Mouse (Mus musculus): ENCODE results near the gene Slc12a9.

The Slc12a9 gene
- long read RNA-seq, experiment 1, partial matches to known transcripts, result 1 of 3 reads
- long read RNA-seq, experiment 1, other reads (novel, unspliced or antisense), result 1 of 3 reads
- long read RNA-seq, experiment 2, result 0 reads

GRCm38 (mm10) chr5:137333512-137334174, at the start of gene Slc12a9:
Slc12a9 (minus strand) TSS chr5:137333597.
- intact Hi-C loops (cut with DNase I), result loop anchor here (10.0 kb wide), 1 partner anchor 171 kb away; the partner anchor contains the start of gene Pop7

- intact Hi-C loops (cut with DNase I), result loop anchor here (10.0 kb wide), 1 partner anchor 246 kb away; no protein-coding TSS in a partner anchor
Observed at GRCm38 (mm10) chr5:137381152-137381551, 47.8 kb upstream of the Slc12a9 start.

- intact Hi-C loops (cut with DNase I), result loop anchor here (5.0 kb wide), 1 partner anchor 85 kb away; the partner anchor contains the start of gene Ufsp1
Observed at GRCm38 (mm10) chr5:137377603-137378002, 44.2 kb upstream of the Slc12a9 start.

DNA sequence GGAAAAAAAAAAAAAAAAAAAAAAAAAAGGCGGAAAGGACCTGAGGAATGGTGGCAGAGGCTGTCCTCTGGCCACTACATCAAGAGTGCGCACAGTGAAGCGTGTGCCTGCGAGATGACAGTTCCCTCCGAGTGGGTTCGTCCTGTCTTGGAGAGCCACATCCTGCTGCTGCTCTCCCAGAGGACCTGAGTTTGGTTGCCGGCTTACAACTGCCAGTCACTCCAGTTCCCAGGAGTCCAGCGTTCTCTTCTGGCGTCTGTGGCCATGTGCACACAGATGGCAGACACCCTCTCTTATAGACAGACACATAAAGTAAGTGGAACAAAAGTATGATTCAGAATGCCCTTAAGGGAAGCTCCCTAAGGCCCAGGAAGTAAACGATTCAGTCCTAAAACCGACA, 43.8 kb upstream of the Slc12a9 start:
- intact Hi-C loops (cut with DNase I), result loop anchor here (5.0 kb wide), 1 partner anchor 85 kb away; the partner anchor contains the start of gene Ufsp1

DNA sequence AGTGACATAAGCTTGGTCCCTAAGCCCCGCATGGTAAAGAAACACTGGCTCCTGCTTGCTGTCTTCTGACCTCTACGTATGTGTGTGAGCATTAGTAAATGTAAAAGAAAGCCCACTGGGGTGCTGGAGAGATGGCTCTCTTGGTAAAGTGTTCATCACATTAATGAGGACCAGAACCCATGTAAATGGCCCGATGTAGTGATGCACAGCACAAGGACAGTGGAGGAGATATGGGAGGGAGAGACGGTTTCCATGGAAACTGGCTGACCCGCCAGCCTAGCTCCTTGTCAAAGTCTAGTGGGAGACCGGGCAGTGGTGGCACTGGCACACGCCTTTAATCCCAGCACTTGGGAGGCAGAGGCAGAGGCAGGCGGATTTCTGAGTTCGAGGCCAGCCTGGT, 43.3 kb upstream of the Slc12a9 start:
- intact Hi-C loops (cut with DNase I), result loop anchor here (5.0 kb wide), 1 partner anchor 84 kb away; the partner anchor contains the start of gene Ufsp1

DNA sequence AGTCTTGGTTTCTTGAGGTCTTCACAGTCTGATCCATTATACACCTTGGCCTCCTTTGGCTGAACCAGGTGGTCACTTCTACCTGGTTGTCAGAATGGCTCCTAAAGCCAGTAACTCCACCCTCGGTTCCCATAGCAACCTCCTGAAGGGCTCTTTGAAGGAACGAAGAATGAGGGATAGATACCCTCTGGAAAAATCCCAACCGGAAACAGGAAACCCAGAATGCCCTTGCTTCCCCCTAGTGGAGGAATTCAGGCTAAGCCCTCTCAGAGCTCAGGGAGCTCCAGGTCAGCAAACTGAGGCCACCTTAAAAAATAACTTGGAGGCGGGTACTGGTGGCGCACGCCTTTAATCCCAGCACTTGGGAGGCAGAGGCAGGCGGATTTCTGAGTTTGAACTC, 42.8 kb upstream of the Slc12a9 start:
- intact Hi-C loops (cut with DNase I), result loop anchor here (5.0 kb wide), 1 partner anchor 84 kb away; the partner anchor contains the start of gene Ufsp1

DNA sequence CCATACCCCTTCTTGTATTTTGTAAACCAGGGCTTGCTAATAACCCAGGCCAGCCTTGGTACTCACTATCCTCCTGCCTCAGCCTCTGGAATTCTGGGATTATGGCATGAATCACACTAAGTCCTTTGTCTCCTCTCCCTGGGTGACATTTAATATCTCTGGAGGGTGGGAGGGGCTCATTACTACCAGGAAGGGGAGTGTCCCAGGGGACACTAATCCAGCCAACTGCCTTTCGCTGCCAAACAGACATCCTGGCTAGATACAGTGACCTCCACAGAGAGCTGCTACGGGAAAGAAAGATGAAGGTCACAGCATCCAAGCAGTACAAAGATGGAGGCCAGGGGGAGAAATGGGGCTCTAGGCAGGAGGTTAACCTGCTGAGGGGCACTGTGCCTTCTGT, 42.2 kb upstream of the Slc12a9 start:
- intact Hi-C loops (cut with DNase I), result loop anchor here (5.0 kb wide), 1 partner anchor 83 kb away; the partner anchor contains the start of gene Ufsp1

GRCm38 (mm10) chr5:137374521-137375080, 41.2 kb upstream of the Slc12a9 start:
- intact Hi-C loops (cut with DNase I), result loop anchor here (5.0 kb wide), 2 partner anchors 37 to 82 kb away; partner anchors contain the start of gene Ufsp1

- intact Hi-C loops (cut with DNase I), result loop anchor here (5.0 kb wide), 1 partner anchor 36 kb away; no protein-coding TSS in a partner anchor
Observed at GRCm38 (mm10) chr5:137373371-137373950, 40.1 kb upstream of the Slc12a9 start.

- intact Hi-C loops (cut with DNase I), result loop anchor here (5.0 kb wide), 1 partner anchor 32 kb away; no protein-coding TSS in a partner anchor
Observed at GRCm38 (mm10) chr5:137369665-137370064, 36.3 kb upstream of the Slc12a9 start.

DNA sequence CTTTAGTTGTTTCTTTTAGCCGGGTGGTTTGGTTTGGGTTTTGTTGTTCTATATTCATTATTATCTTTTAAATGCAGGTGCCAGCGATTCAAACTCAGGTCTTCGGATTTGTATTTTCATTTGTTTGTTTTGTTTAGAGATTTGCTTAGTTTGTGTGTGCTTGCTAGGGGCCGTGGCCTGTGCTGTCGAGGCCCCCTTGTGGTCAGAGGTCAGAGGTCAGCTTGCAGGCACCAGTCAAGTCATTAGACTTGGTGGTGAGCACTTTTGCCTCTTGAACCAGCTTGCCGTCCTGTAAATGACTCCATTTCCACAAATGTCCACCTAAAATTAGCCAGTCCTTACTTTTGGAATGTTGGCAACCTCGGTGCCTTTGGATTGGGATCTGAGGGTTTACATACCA, 25.0 kb upstream of the Slc12a9 start:
- intact Hi-C loops (cut with DNase I), result no loop called here

DNA sequence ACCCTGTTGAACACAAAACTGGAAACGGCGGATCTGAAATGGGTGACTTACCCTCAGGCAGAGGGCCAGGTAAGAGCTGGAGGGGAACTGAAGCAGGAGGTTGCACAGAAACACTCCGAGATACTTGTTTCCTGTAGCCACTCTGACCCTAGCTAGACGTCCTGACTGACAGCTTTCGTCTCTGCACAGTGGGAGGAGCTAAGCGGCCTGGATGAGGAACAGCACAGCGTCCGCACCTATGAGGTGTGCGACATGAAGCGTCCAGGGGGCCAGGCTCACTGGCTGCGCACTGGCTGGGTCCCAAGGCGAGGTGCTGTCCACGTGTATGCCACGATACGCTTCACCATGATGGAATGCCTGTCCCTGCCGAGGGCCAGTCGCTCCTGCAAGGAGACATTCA, 20.7 kb upstream of the Slc12a9 start:
- intact Hi-C loops (cut with DNase I), result no loop called here

DNA sequence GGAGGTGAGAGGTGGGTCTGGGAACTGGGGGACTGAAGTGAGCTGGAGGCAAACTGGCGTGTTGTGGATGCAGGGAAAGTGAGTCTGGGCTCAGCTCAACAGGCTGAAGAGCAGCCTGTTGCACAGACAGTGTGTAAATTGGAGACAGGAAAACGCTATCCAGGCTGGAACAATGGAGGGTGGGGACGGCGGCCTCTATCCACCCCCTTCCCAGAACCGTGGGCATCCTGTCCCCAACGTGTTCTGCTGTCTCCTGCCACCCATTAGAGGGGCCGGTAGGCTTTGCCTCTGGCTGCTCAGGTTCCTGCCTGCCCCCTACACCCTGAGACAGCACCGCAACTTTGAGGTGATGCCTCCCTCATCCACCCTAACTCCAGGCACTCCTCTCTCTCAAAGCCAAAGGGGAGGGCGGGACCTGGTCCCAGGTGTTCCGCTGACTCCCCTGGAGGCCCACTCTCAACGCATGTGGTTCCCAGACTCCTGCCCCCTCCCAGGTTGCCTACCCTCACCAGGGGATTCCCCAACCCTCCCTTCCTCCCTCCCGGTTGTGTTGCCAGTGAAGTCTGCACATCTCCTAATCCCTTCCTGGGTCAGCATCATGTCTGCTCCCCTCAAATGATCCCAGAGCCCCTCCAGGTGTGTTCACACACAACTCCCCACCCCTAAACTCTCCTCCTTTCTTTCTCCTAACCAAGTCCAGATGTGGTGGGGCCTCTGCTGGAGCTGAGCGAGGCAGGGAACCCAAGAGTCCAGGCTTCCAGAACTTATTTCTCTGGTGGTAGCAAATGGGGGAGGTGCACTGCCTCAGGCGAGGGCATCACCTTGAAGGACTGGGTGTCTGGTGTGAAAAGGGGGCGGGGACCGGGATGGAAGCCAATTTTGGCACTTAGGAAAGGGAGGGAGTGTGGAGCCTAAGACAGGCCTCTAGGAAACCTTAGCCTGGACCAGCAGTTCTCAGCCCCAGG, 18.9 kb upstream of the Slc12a9 start:
- intact Hi-C loops (cut with DNase I), result no loop called here

DNA sequence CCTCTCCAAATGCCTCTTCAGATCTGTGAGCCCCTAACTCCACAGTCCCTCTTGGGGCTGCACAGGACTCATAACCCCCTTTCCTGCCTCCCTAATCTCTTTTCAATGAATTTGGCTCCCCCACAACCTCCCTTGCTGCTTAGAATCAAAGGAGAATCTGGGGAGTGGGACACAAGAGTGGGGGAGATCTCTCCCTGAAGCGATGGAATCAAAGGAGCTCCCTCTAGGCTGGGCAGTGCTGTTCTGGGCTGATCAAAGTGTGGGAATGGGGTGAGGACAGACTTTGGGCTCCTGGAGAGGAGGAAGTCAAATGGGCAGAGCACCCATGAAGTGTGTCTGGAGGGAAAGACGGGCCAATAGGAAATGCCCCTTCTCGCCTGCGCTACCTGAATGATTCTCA, 18.0 kb upstream of the Slc12a9 start:
- intact Hi-C loops (cut with DNase I), result no loop called here

GRCm38 (mm10) chr5:137351058-137351380, 17.6 kb upstream of the Slc12a9 start:
- intact Hi-C loops (cut with DNase I), result no loop called here

DNA sequence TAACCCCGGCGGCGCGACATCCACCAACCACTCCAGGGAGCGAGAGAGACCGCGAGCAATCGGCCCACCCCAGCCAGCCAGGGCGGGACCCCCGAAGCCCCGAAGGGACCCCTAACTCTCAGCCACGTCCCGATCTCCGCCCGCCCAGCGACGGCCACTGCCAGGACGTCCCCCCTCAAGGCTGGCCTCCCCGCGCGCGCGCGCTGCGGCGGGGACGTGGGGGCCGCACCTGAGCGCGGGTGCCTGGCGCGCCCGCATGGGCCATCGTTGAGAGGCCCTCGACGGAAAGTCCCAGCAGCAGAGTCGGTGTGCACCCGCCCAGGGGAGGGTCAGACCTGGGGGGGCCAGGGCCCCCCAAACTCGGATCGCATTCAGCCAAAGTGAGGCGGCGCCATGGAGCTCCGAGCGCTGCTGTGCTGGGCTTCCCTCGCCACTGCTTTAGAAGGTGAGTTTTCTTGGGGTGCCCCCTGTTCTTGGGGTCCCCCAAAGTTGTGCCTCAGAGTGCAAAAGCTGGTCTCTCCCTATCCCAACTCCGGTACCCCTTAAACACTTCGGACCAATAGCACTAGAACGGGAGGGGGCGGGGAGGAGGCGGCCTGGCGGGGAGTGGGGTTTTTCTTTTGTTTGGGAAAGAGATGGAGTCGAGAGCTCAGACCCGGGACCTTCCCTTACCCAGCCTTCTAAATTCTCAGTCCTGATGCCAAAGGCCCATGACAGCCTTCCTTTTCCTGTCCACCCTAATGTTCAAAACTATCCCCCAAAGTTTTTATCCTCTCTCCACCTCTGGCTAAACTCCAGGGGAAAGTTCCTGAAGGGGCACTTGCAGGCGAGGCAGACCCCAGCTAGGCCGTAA, 17.0 kb upstream of the Slc12a9 start:
- intact Hi-C loops (cut with DNase I), result no loop called here

GRCm38 (mm10) chr5:137349384-137350204, 16.2 kb upstream of the Slc12a9 start, which contains the start of gene Ephb4:
Ephb4 (plus strand) TSS chr5:137350109.
- intact Hi-C loops (cut with DNase I), result no loop called here

GRCm38 (mm10) chr5:137348482-137349383, 15.3 kb upstream of the Slc12a9 start:
- intact Hi-C loops (cut with DNase I), result no loop called here
